Mouse (Mus musculus) retina, adult 2 months (tissue): ENCODE measurements around the gene Ccpg1os.

ENCODE experiments used
- DNase-seq: peaks from one replicate; pipeline ENCODE4 v3.0.0-alpha.2; 2012; ENCODE audit warnings: low read depth, low spot score

The Ccpg1os gene

GRCm38 (mm10) chr9:72985250-72986220 lies at the start of gene Ccpg1os, which contains the start of gene Ccpg1:
Gene Ccpg1os (minus strand): TSS chr9:72985382.
Gene Ccpg1 (plus strand): TSS chr9:72985429.
- DNase-seq, result peak; percentile 90

DNA sequence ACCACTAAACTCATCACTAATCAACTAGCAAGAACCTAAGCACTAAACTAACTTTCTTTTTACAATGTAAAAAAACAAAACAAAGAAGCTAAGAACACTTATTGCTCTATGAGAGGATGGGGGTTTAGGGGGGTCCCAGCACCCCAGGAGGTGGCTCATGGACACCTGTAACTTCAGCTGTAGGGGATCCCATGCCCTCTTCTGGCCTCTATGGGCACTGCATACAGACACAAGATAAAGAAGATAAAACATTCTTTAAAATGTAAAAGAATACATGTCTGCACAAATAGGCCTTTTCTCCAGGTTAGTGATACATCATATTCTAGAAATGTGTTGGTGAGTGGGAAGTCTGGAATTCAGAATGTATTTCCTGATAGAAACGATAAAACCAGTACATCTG lies 48.2 kb upstream of the Ccpg1os start:
- DNase-seq, result no peak

DNA sequence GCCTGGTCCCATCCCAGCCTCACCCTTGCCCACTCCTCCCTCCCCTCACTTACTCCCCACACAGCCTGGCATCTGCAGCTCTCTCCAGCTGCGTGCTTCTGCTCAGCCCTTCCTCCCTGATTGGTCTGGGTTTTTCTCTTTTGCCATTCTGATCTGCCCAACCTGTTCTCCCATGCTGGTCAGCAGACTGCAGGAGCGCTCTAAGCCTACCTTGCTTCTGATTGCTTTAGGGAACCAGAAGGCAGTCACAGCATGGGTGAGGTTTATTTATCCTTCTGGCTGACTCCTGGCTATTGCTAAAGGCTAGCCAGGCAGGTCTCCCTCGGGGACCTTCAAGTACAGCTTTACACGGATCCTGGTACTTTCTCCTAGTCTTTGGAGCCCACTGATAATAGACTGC lies 46.2 kb upstream of the Ccpg1os start:
- DNase-seq, result no peak

GRCm38 (mm10) chr9:73030443-73030842 lies 45.3 kb upstream of the Ccpg1os start:
- no peak for DNase-seq

- DNase-seq, result no peak
Observed at GRCm38 (mm10) chr9:73025818-73026636, 40.8 kb upstream of the Ccpg1os start.

GRCm38 (mm10) chr9:73020566-73021097 lies 35.5 kb upstream of the Ccpg1os start:
- DNase-seq, result no peak

- no peak for DNase-seq
Observed at GRCm38 (mm10) chr9:73019841-73020240, 34.7 kb upstream of the Ccpg1os start.

- DNase-seq, result no peak
Observed at GRCm38 (mm10) chr9:73014724-73015123, 29.5 kb upstream of the Ccpg1os start.

DNA sequence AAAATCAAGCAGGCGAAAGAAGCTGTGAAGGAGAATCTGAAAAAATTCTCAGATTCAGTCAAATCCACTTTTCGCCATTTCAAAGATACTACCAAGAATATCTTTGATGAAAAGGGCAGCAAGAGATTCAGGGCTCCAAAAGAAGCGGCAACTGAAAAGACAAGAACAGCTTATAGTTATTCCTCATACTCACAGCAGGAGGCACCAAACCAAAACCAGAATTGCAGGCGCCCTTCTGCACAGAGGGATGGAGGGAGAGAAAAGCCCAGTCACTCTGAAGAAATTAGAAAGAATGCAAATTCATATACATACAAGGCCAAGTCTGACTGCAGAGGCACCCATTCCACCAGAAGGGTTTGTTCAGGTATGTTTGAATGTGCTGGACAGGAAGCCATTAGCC lies 27.4 kb upstream of the Ccpg1os start:
- DNase-seq, result no peak

DNA sequence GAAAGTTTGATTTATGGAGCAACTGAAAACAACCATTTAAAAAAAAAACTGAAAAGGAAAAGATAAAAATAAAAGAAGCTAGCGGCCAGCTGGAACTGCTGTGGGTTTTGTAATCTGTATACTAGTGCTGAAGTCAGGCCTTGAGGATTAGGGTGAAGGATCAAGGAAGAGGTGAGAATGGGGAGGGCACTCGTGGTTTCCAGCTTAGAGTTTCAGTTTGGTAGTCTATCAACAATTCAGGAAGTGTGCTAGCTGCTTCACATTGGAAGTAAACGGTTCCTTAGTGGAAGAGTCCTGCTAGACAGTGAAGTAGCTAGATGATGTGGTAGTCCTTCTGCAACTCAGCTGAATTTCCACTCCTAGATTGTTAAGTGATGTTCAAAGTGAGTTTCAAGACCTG lies 23.2 kb upstream of the Ccpg1os start:
- DNase-seq, result no peak

GRCm38 (mm10) chr9:73006175-73006574 lies 21.0 kb upstream of the Ccpg1os start:
- DNase-seq, result no peak

DNA sequence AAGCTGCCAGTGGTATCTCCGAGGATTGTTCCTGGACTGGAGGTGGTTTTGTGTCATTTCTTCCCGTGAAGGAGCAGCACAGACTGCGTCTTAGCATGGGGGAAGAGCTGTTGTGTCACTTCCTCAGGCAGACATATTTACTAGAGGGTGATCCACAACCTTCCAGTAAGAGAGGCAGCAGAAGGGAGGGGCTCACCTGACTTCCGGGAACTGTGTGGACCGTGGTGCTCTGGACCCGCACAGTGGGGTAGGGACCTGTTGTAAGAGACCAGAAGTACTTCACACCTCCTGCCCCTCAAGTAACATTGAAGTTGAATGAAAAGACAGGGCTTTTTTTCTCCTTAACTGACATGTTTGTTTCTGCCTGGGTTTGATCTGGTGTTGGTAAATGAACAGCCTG lies 19.9 kb upstream of the Ccpg1os start:
- no peak for DNase-seq

DNA sequence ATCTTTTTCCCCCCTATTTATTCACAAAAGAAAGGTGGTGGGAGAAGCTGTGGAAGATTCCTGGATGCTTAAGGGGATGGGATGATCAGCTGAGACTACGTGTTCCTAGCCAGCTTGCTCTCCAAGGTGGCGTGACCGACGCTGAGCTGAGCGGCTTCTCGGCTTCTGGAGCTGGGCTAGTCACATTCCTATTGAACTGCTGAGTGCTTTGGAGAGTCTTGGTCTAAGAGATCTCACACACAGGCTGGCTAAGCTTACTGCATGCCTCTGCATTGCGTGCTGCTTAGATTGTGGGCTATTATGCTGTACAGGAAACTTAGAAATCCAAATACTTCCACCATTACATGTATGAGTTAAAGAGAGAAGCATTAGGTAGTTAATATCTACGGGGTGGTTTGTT lies 18.9 kb upstream of the Ccpg1os start:
- DNase-seq, result no peak

DNA sequence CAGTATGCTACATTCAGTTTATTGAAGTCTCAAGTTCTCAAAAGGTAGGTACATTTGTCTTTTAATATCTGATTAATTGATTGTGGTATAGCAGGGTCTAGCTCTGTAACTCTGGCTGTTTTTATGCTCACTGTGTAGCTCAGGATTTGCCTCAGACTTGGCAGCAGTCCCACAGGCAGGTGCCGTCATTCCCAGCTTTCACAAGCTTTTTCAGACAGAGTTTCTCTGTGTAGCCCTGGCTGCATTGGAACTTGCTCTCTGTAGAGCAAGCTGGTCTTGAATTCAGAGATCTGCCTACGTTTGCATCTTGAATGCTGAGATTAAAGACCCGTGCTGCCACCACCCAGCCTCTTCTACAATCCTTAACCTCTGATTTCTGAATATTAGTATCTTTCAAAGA lies 17.0 kb upstream of the Ccpg1os start:
- no peak for DNase-seq

- DNase-seq, result no peak
Observed at GRCm38 (mm10) chr9:73001314-73002011, 16.3 kb upstream of the Ccpg1os start.

DNA sequence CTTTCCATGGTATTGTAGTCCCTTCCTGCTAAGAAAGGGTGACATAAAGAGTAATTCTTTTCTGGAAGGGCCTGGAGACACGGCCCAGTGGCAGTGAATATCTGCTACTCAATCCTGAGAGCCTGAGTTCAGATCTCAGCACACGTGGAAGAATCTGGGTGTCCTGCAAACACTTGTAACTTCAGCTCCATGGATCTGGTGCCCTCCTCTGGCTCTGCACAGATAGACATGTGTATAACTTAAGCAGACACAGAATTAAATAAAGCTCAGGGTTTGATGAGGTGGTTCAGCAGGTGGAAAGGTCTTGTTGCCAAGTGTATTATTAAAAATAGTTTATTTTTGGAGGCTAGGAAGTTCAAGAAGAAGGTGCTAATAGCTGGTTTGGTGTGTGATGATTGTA lies 15.3 kb upstream of the Ccpg1os start:
- no peak for DNase-seq

DNA sequence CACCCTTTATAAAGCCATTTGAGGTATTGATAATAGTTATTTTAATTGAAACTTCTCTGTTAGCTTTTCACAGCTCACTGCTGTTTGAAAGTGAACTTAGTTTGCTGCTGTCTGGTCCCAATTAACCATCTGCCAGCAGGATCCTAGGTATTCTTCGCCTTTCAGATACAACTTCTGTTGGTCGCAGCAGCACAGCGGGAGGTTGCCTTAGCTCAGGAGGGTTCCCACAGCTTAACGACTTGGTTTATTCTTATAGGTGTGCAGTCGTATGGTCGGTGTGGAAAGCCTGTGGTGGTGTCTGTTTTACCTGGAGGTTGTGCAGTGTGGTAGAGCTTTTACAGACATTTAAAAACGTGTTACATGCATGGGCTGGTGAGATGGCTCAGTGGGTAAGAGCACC lies 11.6 kb upstream of the Ccpg1os start:
- no peak for DNase-seq

GRCm38 (mm10) chr9:72996167-72996566 lies 11.0 kb upstream of the Ccpg1os start:
- no peak for DNase-seq

GRCm38 (mm10) chr9:72992576-72992975 lies 7.4 kb upstream of the Ccpg1os start:
- DNase-seq, result no peak

GRCm38 (mm10) chr9:72991420-72991819 lies 6.2 kb upstream of the Ccpg1os start:
- DNase-seq, result no peak

DNA sequence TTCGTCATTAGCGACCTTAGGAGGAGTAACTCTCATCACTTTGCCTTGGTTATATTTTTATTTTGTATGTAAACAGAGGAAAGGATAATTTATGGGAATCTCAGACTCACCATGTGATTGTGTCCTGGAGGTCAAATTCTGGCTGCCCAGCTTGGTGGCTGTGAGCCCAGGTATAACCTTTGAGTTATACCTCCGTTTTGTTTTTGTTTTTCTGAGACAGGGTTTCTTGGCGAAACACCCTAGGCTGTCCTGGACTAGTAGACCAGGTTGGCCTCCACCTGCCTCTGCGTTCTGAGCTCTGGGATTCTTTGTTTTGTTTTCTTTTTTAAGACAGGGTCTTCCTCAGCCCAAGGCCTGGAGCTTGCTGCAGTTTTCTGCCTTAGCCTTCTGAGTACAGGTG lies 3.5 kb upstream of the Ccpg1os start:
- DNase-seq, result no peak

GRCm38 (mm10) chr9:72987703-72988102 lies 2.5 kb upstream of the Ccpg1os start:
- DNase-seq, result no peak
